Mouse (Mus musculus) splenic B cell, adult 2 months (primary cell): ENCODE data around the gene Sncg.
"Not testable (repeated sequence)": the region's sequence is repeated elsewhere in the genome, so short reads cannot be mapped to it uniquely, and the experiment has no call there.

Source experiments
- DNase-seq: peaks from one replicate; pipeline ENCODE4 v3.0.0-alpha.2; 2011; ENCODE audit warnings: low read depth, low spot score
- H3K27me3 ChIP-seq: 2 replicates; pipeline ENCODE4 v1.6.1; 2012; ENCODE audit warnings: mild to moderate bottlenecking, low read length, moderate library complexity, mixed read lengths; ENCODE audit not compliant: control insufficient read depth, poor library complexity, insufficient read depth, severe bottlenecking
- H3K36me3 ChIP-seq: 2 replicates; pipeline ENCODE4 v1.6.1; 2012; ENCODE audit warnings: mild to moderate bottlenecking, low read length, moderate library complexity, mixed read lengths; ENCODE audit not compliant: control insufficient read depth, poor library complexity, insufficient read depth, severe bottlenecking

Sncg gene

GRCm38 (mm10) chr14:34374577-34374976, at the start of gene Sncg:
Sncg (minus strand) TSS chr14:34374789.
- Histone ChIP-seq H3K36me3 (no peaks in the 10 kb centered on the region), H3K27me3 (no peaks in the 10 kb centered on the region)
- DNase-seq: no peak

GRCm38 (mm10) chr14:34421078-34421477, 46.5 kb upstream of the Sncg start:
- H3K27me3 ChIP-seq: no peaks in the 10 kb centered on the region
- no peaks in the 10 kb centered on the region for H3K36me3 ChIP-seq
- no peak for DNase-seq

- no peak for DNase-seq
- Histone ChIP-seq H3K27me3 (no peaks in the 10 kb centered on the region), H3K36me3 (no peaks in the 10 kb centered on the region)
Measured at GRCm38 (mm10) chr14:34417501-34417900, 42.9 kb upstream of the Sncg start.

GRCm38 (mm10) chr14:34416946-34417345, 42.4 kb upstream of the Sncg start:
- DNase-seq, H3K27me3 ChIP-seq, H3K36me3 ChIP-seq: not testable (repeated sequence)

- DNase-seq: no peak
- H3K36me3 ChIP-seq: no peaks in the 10 kb centered on the region
- no peaks in the 10 kb centered on the region for H3K27me3 ChIP-seq
Measured at GRCm38 (mm10) chr14:34412164-34412896, 37.7 kb upstream of the Sncg start.

GRCm38 (mm10) chr14:34410716-34411115, 36.1 kb upstream of the Sncg start:
- Histone ChIP-seq H3K27me3 (no peaks in the 10 kb centered on the region), H3K36me3 (no peaks in the 10 kb centered on the region)
- no peak for DNase-seq

- no peaks in the 10 kb centered on the region for H3K27me3 ChIP-seq
- no peak for DNase-seq
Measured at GRCm38 (mm10) chr14:34403424-34403823, 28.8 kb upstream of the Sncg start.

GRCm38 (mm10) chr14:34402871-34403270, 28.3 kb upstream of the Sncg start:
- no peaks in the 10 kb centered on the region for H3K36me3 ChIP-seq
- DNase-seq: no peak
- H3K27me3 ChIP-seq: no peaks in the 10 kb centered on the region

More at GRCm38 (mm10) chr14:34403424-34403823, 28.8 kb upstream of the Sncg start:
- H3K36me3 ChIP-seq: no peaks in the 10 kb centered on the region

- no peaks in the 10 kb centered on the region for H3K27me3 ChIP-seq
- DNase-seq: peak; percentile 87
Measured at GRCm38 (mm10) chr14:34401135-34401534, 26.5 kb upstream of the Sncg start.

GRCm38 (mm10) chr14:34400021-34400420, 25.4 kb upstream of the Sncg start:
- no peaks in the 10 kb centered on the region for H3K36me3 ChIP-seq
- no peak for DNase-seq
- H3K27me3 ChIP-seq: no peaks in the 10 kb centered on the region

More at GRCm38 (mm10) chr14:34401135-34401534, 26.5 kb upstream of the Sncg start:
- H3K36me3 ChIP-seq: no peaks in the 10 kb centered on the region

GRCm38 (mm10) chr14:34399301-34399700, 24.7 kb upstream of the Sncg start:
- no peak for DNase-seq
- no peaks in the 10 kb centered on the region for H3K36me3 ChIP-seq
- no peaks in the 10 kb centered on the region for H3K27me3 ChIP-seq

GRCm38 (mm10) chr14:34398901-34399300, 24.3 kb upstream of the Sncg start:
- no peak for DNase-seq
- H3K36me3 ChIP-seq: no peaks in the 10 kb centered on the region
- H3K27me3 ChIP-seq: no peaks in the 10 kb centered on the region

- H3K27me3 ChIP-seq: no peaks in the 10 kb centered on the region
- H3K36me3 ChIP-seq: no peaks in the 10 kb centered on the region
- no peak for DNase-seq
Measured at GRCm38 (mm10) chr14:34397871-34398270, 23.3 kb upstream of the Sncg start.

GRCm38 (mm10) chr14:34393295-34393694, 18.7 kb upstream of the Sncg start:
- DNase-seq: no peak
- Histone ChIP-seq H3K36me3 (no peaks in the 10 kb centered on the region), H3K27me3 (no peaks in the 10 kb centered on the region)

- Histone ChIP-seq H3K36me3 (no peaks in the 10 kb centered on the region), H3K27me3 (no peaks in the 10 kb centered on the region)
- DNase-seq: no peak
Measured at GRCm38 (mm10) chr14:34382921-34383704, 8.5 kb upstream of the Sncg start.
